Mouse (Mus musculus) midbrain, postnatal 0 days (tissue): ENCODE results near the gene Rs1. TPM values are rescaled to one million over a fixed set of nuclear protein-coding genes. Genes with fewer than 3 reads are reported as not detected.

Experiments
- ATAC-seq: fragments of 200-750 bp; cut with Nextera tagmentation; 2 replicates; pipeline ENCODE4 v1.8.0; 2017; ENCODE audit warnings: moderate number of reproducible peaks, mild to moderate bottlenecking, moderate TSS enrichment, moderate library complexity; ENCODE audit not compliant: low FRiP score
- DNase-seq: peaks from one replicate; pipeline ENCODE4 v3.0.0-alpha.2; 2015; ENCODE audit warnings: low spot score
- H3K27ac ChIP-seq: fragments of 300-500 bp; sonication (generic); 2 replicates; pipeline ENCODE4 v1.5.1; 2014; ENCODE audit warnings: low read depth, mild to moderate bottlenecking, low read length, mixed read lengths
- H3K27me3 ChIP-seq: fragments of 300-500 bp; sonication (generic); 2 replicates; pipeline ENCODE4 v1.6.1; 2014; ENCODE audit warnings: low read length, control low read depth, mixed read lengths; ENCODE audit not compliant: insufficient read depth
- H3K36me3 ChIP-seq: fragments of 300-500 bp; sonication (generic); 2 replicates; pipeline ENCODE4 v1.6.1; 2014; ENCODE audit warnings: low read length, control low read depth, mixed read lengths; ENCODE audit not compliant: insufficient read depth
- H3K4me1 ChIP-seq: fragments of 300-500 bp; sonication (generic); 2 replicates; pipeline ENCODE4 v1.6.1; 2014; ENCODE audit warnings: mild to moderate bottlenecking, control low read depth, antibody characterized with exemption, low read length, mixed read lengths; ENCODE audit not compliant: insufficient read depth
- H3K4me2 ChIP-seq: fragments of 300-500 bp; sonication (generic); 2 replicates; pipeline ENCODE4 v1.6.1; 2014; ENCODE audit warnings: low read depth, mild to moderate bottlenecking, low read length, mixed read lengths; ENCODE audit not compliant: poor library complexity, severe bottlenecking
- H3K4me3 ChIP-seq: fragments of 300-500 bp; sonication (generic); 2 replicates; pipeline ENCODE4 v1.5.1; 2014; ENCODE audit warnings: low read depth, mild to moderate bottlenecking, low read length, moderate library complexity
- H3K9ac ChIP-seq: fragments of 300-500 bp; sonication (generic); replicated peaks from 2 replicates; pipeline ENCODE4 v1.6.1; 2014; ENCODE audit warnings: mild to moderate bottlenecking, low read length, moderate library complexity, mixed read lengths; ENCODE audit not compliant: poor library complexity, severe bottlenecking
- H3K9me3 ChIP-seq: fragments of 300-500 bp; sonication (generic); 2 replicates; pipeline ENCODE4 v1.6.1; 2016; ENCODE audit warnings: low read length, control low read depth
- CTCF ChIP-seq: IDR thresholded peaks from 2 replicates; pipeline ENCODE4 v1.5.1; 2016; ENCODE audit warnings: antibody characterized with exemption, mild to moderate bottlenecking
- WGBS: fragments of 180-500 bp; shearing (Covaris S2); extraction: QIAGEN DNeasy Blood & Tissue Kit; methylation state at CpG from one replicate; pipeline ENCODE4 v1.1.7; 2014; 5-methylcytosine and 5-hydroxymethylcytosine counted together
- polyA plus RNA-seq: library from polyadenylated mRNA; unstranded; fragments of >200 nt; fragmentation: Nextera tagmentation; extraction: Ambion mirVana; gene quantifications from 2 replicates; pipeline ENCODE4 v1.2.1, GENCODE M21; 2015
- total RNA-seq: library from RNA; depleted of rRNA; stranded (reverse); fragments of >200 nt; gene quantifications from 2 replicates; pipeline ENCODE4 v1.2.3, GENCODE M21; 2014; rRNA removed

Gene Rs1
- total and polyA plus RNA-seq, 2 experiments from 2014 or later, result not detected

GRCm38 (mm10) chrX:160808226-160808625 is 40.4 kb downstream of the Rs1 start:
- no peak for TF ChIP-seq CTCF
- ATAC-seq (no peak), DNase-seq (no peak)
- Histone ChIP-seq H3K4me2 (no peak overlapping the region), H3K9me3 (no peaks in the 10 kb centered on the region), H3K4me3 (no peak overlapping the region), H3K9ac (no peak overlapping the region), H3K4me1 (no peaks in the 10 kb centered on the region), H3K27me3 (no peaks in the 10 kb centered on the region), H3K36me3 (no peaks in the 10 kb centered on the region), H3K27ac (no peak overlapping the region)
- WGBS, result 80% methylated on average over 7 of the region's 7 CpGs

Other genes starting within 250 kb of the Rs1 start
- 0.22 and 0.33 TPM in 2 replicates for gene Ppef1, start 32.2 kb upstream of the Rs1 start, total RNA-seq
- 0.84 and 1.1 TPM in 2 replicates for gene Ppef1, start 32.2 kb upstream of the Rs1 start, polyA plus RNA-seq
- 0.33 and 0.38 TPM in 2 replicates for gene Gja6, start 139.0 kb downstream of the Rs1 start, total RNA-seq
- gene Gja6, start 139.0 kb downstream of the Rs1 start, polyA plus RNA-seq, result 0.07 TPM in 1 of 2 replicates, not detected in the other
- 15.4 and 18.3 TPM in 2 replicates for gene Cdkl5, start 226.7 kb downstream of the Rs1 start, total RNA-seq
- gene Cdkl5, start 226.7 kb downstream of the Rs1 start, polyA plus RNA-seq, result 3.4 and 3.7 TPM in 2 replicates